Mouse (Mus musculus): ENCODE measurements around the gene Mrpl1.

The Mrpl1 gene

GRCm38 (mm10) chr5:96308645-96309044, 99.4 kb downstream of the Mrpl1 start:
- DNase-seq (ENCODE audit: inconsistent ontology term): peak; percentile 55

- DNase-seq (ENCODE audit: inconsistent ontology term): no peak
These were observed 100.3 kb downstream of the Mrpl1 start for GRCm38 (mm10) chr5:96309566-96309965.

- no peak for DNase-seq (ENCODE audit: inconsistent ontology term)
These were observed 102.4 kb downstream of the Mrpl1 start for GRCm38 (mm10) chr5:96311677-96312076.
